Comparison of ENCODE assay signal across 12 mouse cellular contexts in the genomic region with DNA sequence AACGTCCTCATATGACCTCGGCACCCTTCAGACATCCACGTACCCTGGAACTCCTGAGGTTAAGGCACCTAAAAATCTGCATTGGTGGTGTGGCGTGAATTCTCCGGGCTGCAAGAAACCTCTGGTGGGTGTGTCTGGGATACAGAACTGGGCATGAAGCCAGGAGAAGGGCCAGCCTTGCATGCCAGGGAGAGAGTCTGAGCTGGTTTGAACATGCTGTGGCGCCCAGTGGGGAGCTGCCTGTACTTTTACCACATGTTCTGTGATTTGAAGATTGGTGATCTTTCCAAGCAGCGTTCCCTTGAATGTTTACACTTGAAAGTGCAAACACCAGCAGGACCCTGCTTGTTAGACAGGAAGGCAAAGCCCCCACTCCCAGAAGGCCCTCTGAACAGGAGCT.
A peak's percentile ranks its signal among the peaks of the same experiment; 100 is the strongest.
DNase-seq lines count a peak whose midpoint lies in the region; ATAC-seq and TF ChIP-seq lines count a peak whose summit lies in the region.
"Had no signal": no experiment of that assay in that cellular context is flagged by ENCODE, and none has a peak within 500 bp of the region (broad histone marks: within the 10 kb centered on the region; RNA-seq: fewer than 3 reads in every experiment).

No protein-coding gene starts in this region.

- TF ChIP-seq POLR2A in MEL (IDR thresholded peaks at IDR 0.05; ENCODE audit: control insufficient read depth in 1 of 2, insufficient read depth in 1 of 2, low read depth in 1 of 2, low read length in 2 of 2, poor library complexity in 1 of 2), result no peak
- TF ChIP-seq POLR2A in cerebellum, adult 2 months (IDR thresholded peaks at IDR 0.05; ENCODE audit: borderline replicate concordance, insufficient read depth, low read length), result no peak

- no peak overlapping the region for H3K27ac ChIP-seq in kidney, embryonic 14.5 days (ENCODE audit: low read depth, low read length)
- no peak overlapping the region for H3K27ac ChIP-seq in MEL (ENCODE audit: control insufficient read depth, low read depth, low read length)
- H3K27ac ChIP-seq in limb, embryonic 11.5 days (replicated peaks; ENCODE audit: low read depth, low read length), result peak overlapping the region; percentile 76
- no peak overlapping the region for H3K27ac ChIP-seq in cerebellum, adult 2 months (ENCODE audit: insufficient read depth, low read length)
- H3K27ac ChIP-seq in heart, embryonic 11.5 days (ENCODE audit: low read depth, low read length), result no peak overlapping the region
- H3K27ac ChIP-seq: macrophage; neural tube, embryonic 12.5 days had no signal

- no peak for TF ChIP-seq RAD21 in MEL (IDR thresholded peaks at IDR 0.05; ENCODE audit: low read depth, low read length)

- H3K9ac ChIP-seq in kidney, embryonic 14.5 days (ENCODE audit: low read depth, low read length), result no peak overlapping the region
- H3K9ac ChIP-seq in MEL (ENCODE audit: control insufficient read depth, low read depth, low read length, poor library complexity, severe bottlenecking), result no peak overlapping the region
- no peak overlapping the region for H3K9ac ChIP-seq in limb, embryonic 11.5 days (ENCODE audit: low read length)
- no peak overlapping the region for H3K9ac ChIP-seq in heart, embryonic 11.5 days (ENCODE audit: low read depth, low read length)
- H3K9ac ChIP-seq: neural tube, embryonic 12.5 days had no signal

- no peaks in the 10 kb centered on the region for H3K79me2 ChIP-seq in MEL (ENCODE audit: control insufficient read depth, insufficient read depth, low read length, poor library complexity)

- H3K27me3 ChIP-seq in kidney, embryonic 14.5 days (ENCODE audit: control insufficient read depth, insufficient read depth, low read length), result no peaks in the 10 kb centered on the region
- no peaks in the 10 kb centered on the region for H3K27me3 ChIP-seq in MEL (ENCODE audit: control insufficient read depth in 1 of 2, insufficient read depth in 2 of 2, low read length in 2 of 2)
- no peaks in the 10 kb centered on the region for H3K27me3 ChIP-seq in limb, embryonic 11.5 days (ENCODE audit: control insufficient read depth, insufficient read depth, low read length)
- H3K27me3 ChIP-seq in cerebellum, adult 2 months (ENCODE audit: control insufficient read depth, insufficient read depth, low read length), result no peaks in the 10 kb centered on the region
- no peaks in the 10 kb centered on the region for H3K27me3 ChIP-seq in heart, embryonic 11.5 days (ENCODE audit: control insufficient read depth, insufficient read depth, low read length)
- H3K27me3 ChIP-seq: neural tube, embryonic 12.5 days had no signal

- no peaks in the 10 kb centered on the region for H3K36me3 ChIP-seq in kidney, embryonic 14.5 days (ENCODE audit: control insufficient read depth, insufficient read depth, low read length)
- H3K36me3 ChIP-seq in MEL (ENCODE audit: control insufficient read depth in 1 of 2, insufficient read depth in 2 of 2, low read length in 2 of 2), result no peaks in the 10 kb centered on the region
- 0 out of 2 replicates have a peak, but pooled peaks cover 2% of the 10 kb centered on the region for H3K36me3 ChIP-seq in limb, embryonic 11.5 days (ENCODE audit: control insufficient read depth, insufficient read depth, low read length)
- H3K36me3 ChIP-seq in heart, embryonic 11.5 days (ENCODE audit: control insufficient read depth, insufficient read depth, low read length), result no peaks in the 10 kb centered on the region
- H3K36me3 ChIP-seq: neural tube, embryonic 12.5 days had no signal

- WGBS in kidney, embryonic 14.5 days, result 85% methylated on average over 7 of the region's 7 CpGs
- 62% methylated on average over 7 of the region's 7 CpGs for WGBS in limb, embryonic 11.5 days
- WGBS in cerebellum, adult 2 months, result 38% methylated on average over 7 of the region's 7 CpGs
- WGBS in heart, embryonic 11.5 days (ENCODE audit: insufficient replicate concordance), result 64% methylated on average over 7 of the region's 7 CpGs

- TF ChIP-seq EP300 in MEL (IDR thresholded peaks at IDR 0.05; ENCODE audit: low read depth in 1 of 2, low read length in 2 of 2), result no peak

- H3K4me2 ChIP-seq in kidney, embryonic 14.5 days (replicated peaks; ENCODE audit: low read depth, low read length), result no peak overlapping the region
- H3K4me2 ChIP-seq in limb, embryonic 11.5 days (ENCODE audit: low read depth, severe bottlenecking), result no peak overlapping the region
- H3K4me2 ChIP-seq in heart, embryonic 11.5 days, result no peak overlapping the region
- H3K4me2 ChIP-seq: neural tube, embryonic 12.5 days had no signal

- peak; percentile 5 for DNase-seq in kidney, adult 18-20 months
- DNase-seq in MEL (ENCODE audit: low read depth, low spot score), result peak; percentile 3
- DNase-seq in adrenal gland, postnatal 10 days, result peak; percentile 54
- no peak for DNase-seq in limb, embryonic 11.5 days (ENCODE audit: low spot score)
- DNase-seq in thymus, postnatal 25 days, result no peak
- DNase-seq in cerebellum, adult 2 months, result no peak
- DNase-seq: thymus, postnatal 4 days had no signal

- H3K4me3 ChIP-seq in kidney, embryonic 14.5 days (ENCODE audit: low read length), result no peak overlapping the region
- H3K4me3 ChIP-seq in MEL (ENCODE audit: control insufficient read depth in 1 of 2, insufficient read depth in 1 of 2, low read depth in 2 of 2, low read length in 2 of 2), result no peak overlapping the region
- H3K4me3 ChIP-seq in limb, embryonic 11.5 days (ENCODE audit: low read depth, low read length), result no peak overlapping the region
- no peak overlapping the region for H3K4me3 ChIP-seq in cerebellum, adult 2 months (replicated peaks; ENCODE audit: insufficient read depth, low read depth, low read length)
- H3K4me3 ChIP-seq in heart, embryonic 11.5 days (ENCODE audit: low read depth, low read length), result no peak overlapping the region
- H3K4me3 ChIP-seq: erythroblast, embryonic 14.5 days; neural tube, embryonic 12.5 days had no signal

- no peaks in the 10 kb centered on the region for H3K9me3 ChIP-seq in kidney, embryonic 14.5 days (ENCODE audit: control insufficient read depth, low read length)
- H3K9me3 ChIP-seq in MEL (replicated peaks; ENCODE audit: insufficient read depth, low read length), result no peaks in the 10 kb centered on the region
- no peaks in the 10 kb centered on the region for H3K9me3 ChIP-seq in limb, embryonic 11.5 days (ENCODE audit: control insufficient read depth, low read length)
- H3K9me3 ChIP-seq in heart, embryonic 11.5 days (replicated peaks; ENCODE audit: control insufficient read depth, low read length), result no peaks in the 10 kb centered on the region
- H3K9me3 ChIP-seq: neural tube, embryonic 12.5 days had no signal

- no peak for TF ChIP-seq CTCF in MEL (IDR thresholded peaks at IDR 0.05 in 2 of 3, conservative IDR thresholded peaks at IDR 0.05 in 1 of 3; ENCODE audit: control insufficient read depth in 1 of 3, insufficient read depth in 1 of 3, low read depth in 2 of 3, low read length in 3 of 3, poor library complexity in 1 of 3, severe bottlenecking in 1 of 3)
- no peak for TF ChIP-seq CTCF in cerebellum, adult 2 months (IDR thresholded peaks at IDR 0.05; ENCODE audit: borderline replicate concordance, insufficient read depth, low read depth, low read length)

- H3K4me1 ChIP-seq in kidney, embryonic 14.5 days (ENCODE audit: control insufficient read depth, insufficient read depth, low read length), result 0 out of 2 replicates have a peak, but pooled peaks cover 3% of the 10 kb centered on the region
- H3K4me1 ChIP-seq in MEL (ENCODE audit: control insufficient read depth in 1 of 2, insufficient read depth in 2 of 2, low read length in 2 of 2), result no peaks in the 10 kb centered on the region
- H3K4me1 ChIP-seq in limb, embryonic 11.5 days (ENCODE audit: control insufficient read depth, insufficient read depth, low read length), result peaks cover 27% of the 10 kb centered on the region
- H3K4me1 ChIP-seq in cerebellum, adult 2 months (ENCODE audit: control insufficient read depth, insufficient read depth, low read length), result no peaks in the 10 kb centered on the region
- peaks cover 15% of the 10 kb centered on the region for H3K4me1 ChIP-seq in heart, embryonic 11.5 days (ENCODE audit: control insufficient read depth, insufficient read depth, low read length)

- ATAC-seq in kidney, embryonic 14.5 days (ENCODE audit: low FRiP score, low TSS enrichment), result no peak
- no peak for ATAC-seq in limb, embryonic 11.5 days (ENCODE audit: insufficient number of reproducible peaks, low FRiP score, low TSS enrichment, low read depth)
- no peak for ATAC-seq in heart, embryonic 11.5 days (replicated peaks; ENCODE audit: insufficient number of reproducible peaks, low FRiP score, low TSS enrichment)

TF ChIP-seq in MEL, 35 proteins besides CTCF, POLR2A, EP300 and RAD21:
- TF ChIP-seq GABPA (IDR thresholded peaks at IDR 0.05; ENCODE audit: low read depth, low read length) (no peak), MAZ (IDR thresholded peaks at IDR 0.05; ENCODE audit: low read depth, low read length) (no peak), UBTF (IDR thresholded peaks at IDR 0.05; ENCODE audit: borderline replicate concordance, insufficient read depth, low read depth, low read length) (no peak), ELF1 (IDR thresholded peaks at IDR 0.05; ENCODE audit: low read depth, low read length) (no peak), MYB (IDR thresholded peaks at IDR 0.05; ENCODE audit: low read depth, low read length) (no peak), MXI1 (IDR thresholded peaks at IDR 0.05; ENCODE audit: low read depth, low read length) (no peak), POLR2AphosphoS5 (IDR thresholded peaks at IDR 0.05; ENCODE audit: borderline replicate concordance, low read depth, low read length) (no peak), TCF12 (IDR thresholded peaks at IDR 0.05; ENCODE audit: low read depth, low read length) (no peak), KAT2A (conservative IDR thresholded peaks at IDR 0.05; ENCODE audit: low read depth, low read length) (no peak), CHD1 (IDR thresholded peaks at IDR 0.05; ENCODE audit: low read depth, low read length) (no peak), MAX (IDR thresholded peaks at IDR 0.05; ENCODE audit: low read length) (no peak), SMC3 (IDR thresholded peaks at IDR 0.05; ENCODE audit: low read depth, low read length) (no peak), MEF2A (IDR thresholded peaks at IDR 0.05; ENCODE audit: extremely low read depth, insufficient replicate concordance, low read depth, low read length, poor library complexity, severe bottlenecking) (no peak), MAFK (IDR thresholded peaks at IDR 0.05; ENCODE audit: borderline replicate concordance, low read depth, low read length) (no peak), USF2 (IDR thresholded peaks at IDR 0.05; ENCODE audit: borderline replicate concordance in 1 of 2, insufficient read depth in 1 of 2, low read depth in 1 of 2, low read length in 2 of 2) (no peak), HCFC1 (IDR thresholded peaks at IDR 0.05; ENCODE audit: low read depth, low read length) (no peak), NELFE (IDR thresholded peaks at IDR 0.05; ENCODE audit: low read depth, low read length) (no peak), GATA1 (IDR thresholded peaks at IDR 0.05; ENCODE audit: low read depth, low read length) (no peak)

Comparison
In these comparisons a context has a peak if more than half of its experiments do, and no peak if none do; other contexts are left out.
1. DNase-seq: peak in kidney, adult 18-20 months (single experiment), MEL (single experiment) and adrenal gland, postnatal 10 days (single experiment); none in limb, embryonic 11.5 days (single experiment), thymus, postnatal 25 days (single experiment) and cerebellum, adult 2 months (0 of 2).